In the genomic region with DNA sequence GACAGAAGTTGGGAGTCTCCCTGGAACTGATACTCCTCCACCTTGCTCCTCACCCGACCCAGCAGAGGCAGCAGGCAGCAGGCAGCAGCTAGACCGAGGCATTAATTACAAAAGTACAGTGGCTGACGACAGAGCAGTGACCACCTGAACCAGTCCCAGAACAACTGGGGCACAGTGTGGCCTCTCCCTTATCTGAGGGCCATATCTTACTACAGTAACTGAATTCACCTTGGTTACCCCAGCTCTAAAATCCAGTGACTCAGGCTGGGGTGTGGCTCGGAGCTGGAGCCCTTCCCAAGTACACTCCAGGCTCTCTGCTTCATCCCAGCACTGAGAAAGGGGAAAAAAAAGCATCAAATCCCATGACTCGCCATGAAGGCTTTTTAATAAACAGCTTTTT, we compare ENCODE assay signal across 10 mouse cellular contexts. TPM values are rescaled to one million over a fixed set of nuclear protein-coding genes. Genes with fewer than 3 reads are reported as not detected.
DNase-seq lines count a peak whose midpoint lies in the region; ATAC-seq lines count a peak whose summit lies in the region.
"Had no signal": no experiment of that assay in that cellular context is flagged by ENCODE, and none has a peak within 500 bp of the region (broad histone marks: within the 10 kb centered on the region; RNA-seq: fewer than 3 reads in every experiment).

No protein-coding gene starts in this region.

- H3K4me2 ChIP-seq in intestine, embryonic 16.5 days (ENCODE audit: low read depth, low read length), result no peak overlapping the region
- no peak overlapping the region for H3K4me2 ChIP-seq in midbrain, embryonic 13.5 days (replicated peaks)
- H3K4me2 ChIP-seq: lung, embryonic 14.5 days had no signal

- H3K27ac ChIP-seq in brown adipose tissue, adult 24 weeks (replicated peaks; ENCODE audit: low read depth, low read length), result peak overlapping the region; percentile 33; the same call in 1 of the 2 replicates
- H3K27ac ChIP-seq in intestine, embryonic 16.5 days (ENCODE audit: low read length), result no peak overlapping the region
- no peak overlapping the region for H3K27ac ChIP-seq in midbrain, embryonic 13.5 days

- no peak overlapping the region for H3K4me3 ChIP-seq in brown adipose tissue, adult 24 weeks (ENCODE audit: insufficient read depth, low read depth, low read length)
- H3K4me3 ChIP-seq in intestine, embryonic 16.5 days (ENCODE audit: low read length), result no peak overlapping the region
- no peak overlapping the region for H3K4me3 ChIP-seq in midbrain, embryonic 13.5 days (replicated peaks)

- intact Hi-C loops in heart, postnatal 36 days (cut with DNase I), result no loop called here

- no peaks in the 10 kb centered on the region for H3K36me3 ChIP-seq in intestine, embryonic 16.5 days (ENCODE audit: control insufficient read depth, insufficient read depth, low read length)
- no peaks in the 10 kb centered on the region for H3K36me3 ChIP-seq in midbrain, embryonic 13.5 days

- DNase-seq in heart, adult 18-20 months, result peak; percentile 62 to 72
- no peak for DNase-seq in heart, postnatal 36 days
- DNase-seq in skeletal muscle tissue, adult 2 months (ENCODE audit: low read depth, low spot score), result peak; percentile 48
- DNase-seq in ovary, postnatal 14 days (ENCODE audit: low spot score), result no peak
- DNase-seq: embryo, embryonic 11 days; lung, embryonic 14.5 days had no signal

- no peaks in the 10 kb centered on the region for H3K9me3 ChIP-seq in intestine, embryonic 16.5 days (ENCODE audit: control insufficient read depth, low read length)
- no peaks in the 10 kb centered on the region for H3K9me3 ChIP-seq in midbrain, embryonic 13.5 days

- peak; percentile 85 for ATAC-seq in intestine, embryonic 16.5 days
- no peak for ATAC-seq in megakaryocyte, adult 5-6 weeks (ENCODE audit: poor library complexity, severe bottlenecking)
- no peak for ATAC-seq in midbrain, embryonic 13.5 days

- no peak overlapping the region for H3K9ac ChIP-seq in intestine, embryonic 16.5 days (ENCODE audit: low read depth, low read length)
- no peak overlapping the region for H3K9ac ChIP-seq in midbrain, embryonic 13.5 days (replicated peaks)
- H3K9ac ChIP-seq: lung, embryonic 14.5 days had no signal

- H3K4me1 ChIP-seq in brown adipose tissue, adult 24 weeks (ENCODE audit: control insufficient read depth, insufficient read depth, insufficient read length, low read length), result peaks cover 30% of the 10 kb centered on the region
- peaks cover 32% of the 10 kb centered on the region for H3K4me1 ChIP-seq in intestine, embryonic 16.5 days (ENCODE audit: control insufficient read depth, insufficient read depth, low read length)
- H3K4me1 ChIP-seq in midbrain, embryonic 13.5 days (replicated peaks), result peaks cover 10% of the 10 kb centered on the region

- 30% methylated on average over 5 of the region's 5 CpGs for WGBS in intestine, embryonic 16.5 days
- 70% methylated on average over 5 of the region's 5 CpGs for WGBS in midbrain, embryonic 13.5 days

- H3K27me3 ChIP-seq in intestine, embryonic 16.5 days (replicated peaks; ENCODE audit: control insufficient read depth, insufficient read depth, low read length), result no peaks in the 10 kb centered on the region
- H3K27me3 ChIP-seq in midbrain, embryonic 13.5 days, result no peaks in the 10 kb centered on the region

RNA-seq across cellular contexts. Expression of gene Lrch1, which starts 37.3 kb away (rescaled TPM):
- 10 to 100 TPM; 11.8 to 14.3 TPM for total RNA-seq in heart, adult 18-20 months (2021)
- total RNA-seq in heart, postnatal 36 days (2021), result 10 to 100 TPM; 16.2 to 17.5 TPM
- 3.8 and 7.1 TPM in 2 replicates for polyA plus RNA-seq in brown adipose tissue, adult 24 weeks (2012; ENCODE audit: insufficient read depth, insufficient read length, missing spikeins)
- 9.8 and 9.9 TPM in 2 replicates for polyA plus RNA-seq in intestine, embryonic 16.5 days (2015; fragmentation: Nextera tagmentation; extraction: Ambion mirVana)
- 16.8 and 19.5 TPM in 2 replicates for total RNA-seq in megakaryocyte, adult 5-6 weeks (2015)
- 17.2 and 18.2 TPM in 2 replicates for total RNA-seq in megakaryocyte, adult 5-6 weeks (2017)
- 9.7 and 10.0 TPM in 2 replicates for polyA plus RNA-seq in midbrain, embryonic 13.5 days (2015; fragmentation: Nextera tagmentation; extraction: Ambion mirVana)

Comparison
In these comparisons a context has a peak if more than half of its experiments do, and no peak if none do; other contexts are left out.
1. DNase-seq: peak in heart, adult 18-20 months (2 of 2) and skeletal muscle tissue, adult 2 months (single experiment); none in heart, postnatal 36 days (0 of 2) and ovary, postnatal 14 days (single experiment).